Mouse (Mus musculus): ENCODE results near the gene Lats1. TPM values are rescaled to one million over a fixed set of nuclear protein-coding genes. Genes with fewer than 3 reads are reported as not detected.

The Lats1 gene
- polyA plus RNA-seq, 1 experiment from 2014 or later, result 17.2 TPM

GRCm38 (mm10) chr10:7664889-7665288, 16.1 kb upstream of the Lats1 start:
- WGBS, result 92% methylated on average over 1 of the region's 1 CpGs
- H3K27ac ChIP-seq (ENCODE audit: low read depth, low read length), result no peak overlapping the region

GRCm38 (mm10) chr10:7667342-7667802, 13.6 kb upstream of the Lats1 start, which contains the start of gene Nup43:
Gene Nup43, plus strand, starts transcription at chr10:7667503.
- under 1% methylated on average over 24 of the region's 24 CpGs for WGBS
- Histone ChIP-seq H3K27me3 (ENCODE audit: control insufficient read depth, insufficient read depth, low read length) (no peaks in the 10 kb centered on the region), H3K4me3 (ENCODE audit: low read length) (peak within 1 kb of the TSS; percentile 73), H3K9ac (ENCODE audit: low read depth, low read length) (peak within 1 kb of the TSS; percentile 67; the same call in 1 of the 2 replicates), H3K4me1 (ENCODE audit: control insufficient read depth, insufficient read depth, low read length) (peaks cover 6% of the 10 kb centered on the region; the same call in 1 of the 2 replicates), H3K9me3 (ENCODE audit: control insufficient read depth, low read length) (no peaks in the 10 kb centered on the region), H3K27ac (ENCODE audit: low read depth, low read length) (peak within 1 kb of the TSS; percentile 71; the same call in 1 of the 2 replicates), H3K36me3 (ENCODE audit: control insufficient read depth, insufficient read depth, low read length) (peaks cover 22% of the 10 kb centered on the region; the same call in 1 of the 2 replicates), H3K4me2 (replicated peaks; ENCODE audit: low read depth, low read length) (peak within 1 kb of the TSS; percentile 51)
- ATAC-seq (ENCODE audit: low FRiP score, low TSS enrichment), result peak; percentile 80; the same call in 1 of the 2 replicates

More at GRCm38 (mm10) chr10:7664889-7665288, 16.1 kb upstream of the Lats1 start:
- Histone ChIP-seq H3K4me1 (ENCODE audit: control insufficient read depth, insufficient read depth, low read length) (peaks cover 6% of the 10 kb centered on the region; the same call in 1 of the 2 replicates), H3K27me3 (ENCODE audit: control insufficient read depth, insufficient read depth, low read length) (no peaks in the 10 kb centered on the region), H3K4me2 (replicated peaks; ENCODE audit: low read depth, low read length) (no peak overlapping the region), H3K36me3 (ENCODE audit: control insufficient read depth, insufficient read depth, low read length) (peaks cover 6% of the 10 kb centered on the region; the same call in 1 of the 2 replicates), H3K9ac (ENCODE audit: low read depth, low read length) (no peak overlapping the region), H3K4me3 (ENCODE audit: low read length) (no peak overlapping the region), H3K9me3 (ENCODE audit: control insufficient read depth, low read length) (no peaks in the 10 kb centered on the region)
- no peak for ATAC-seq (ENCODE audit: low FRiP score, low TSS enrichment)

GRCm38 (mm10) chr10:7673673-7674072, 7.3 kb upstream of the Lats1 start:
- H3K4me3 ChIP-seq (ENCODE audit: low read length), result no peak overlapping the region
- ATAC-seq (ENCODE audit: low FRiP score, low TSS enrichment), result no peak
- no peaks in the 10 kb centered on the region for H3K4me1 ChIP-seq (ENCODE audit: control insufficient read depth, insufficient read depth, low read length)
- no peaks in the 10 kb centered on the region for H3K27me3 ChIP-seq (ENCODE audit: control insufficient read depth, insufficient read depth, low read length)
- WGBS, result 70% methylated on average over 1 of the region's 1 CpGs
- H3K27ac ChIP-seq (ENCODE audit: low read depth, low read length), result no peak overlapping the region
- H3K9ac ChIP-seq (ENCODE audit: low read depth, low read length), result no peak overlapping the region
- H3K36me3 ChIP-seq (ENCODE audit: control insufficient read depth, insufficient read depth, low read length), result peaks cover 73% of the 10 kb centered on the region
- no peak overlapping the region for H3K4me2 ChIP-seq (replicated peaks; ENCODE audit: low read depth, low read length)
- no peaks in the 10 kb centered on the region for H3K9me3 ChIP-seq (ENCODE audit: control insufficient read depth, low read length)

GRCm38 (mm10) chr10:7681343-7682025, 470 bp downstream of the Lats1 start:
- Histone ChIP-seq H3K27ac (ENCODE audit: low read depth, low read length) (peak overlapping the region; percentile 99), H3K4me3 (ENCODE audit: low read length) (peak overlapping the region; percentile 96), H3K36me3 (ENCODE audit: control insufficient read depth, insufficient read depth, low read length) (peaks cover 28% of the 10 kb centered on the region), H3K27me3 (ENCODE audit: control insufficient read depth, insufficient read depth, low read length) (no peaks in the 10 kb centered on the region), H3K4me1 (ENCODE audit: control insufficient read depth, insufficient read depth, low read length) (peaks cover 25% of the 10 kb centered on the region), H3K4me2 (replicated peaks; ENCODE audit: low read depth, low read length) (peak overlapping the region; percentile 56), H3K9me3 (ENCODE audit: control insufficient read depth, low read length) (no peaks in the 10 kb centered on the region), H3K9ac (ENCODE audit: low read depth, low read length) (peak overlapping the region; percentile 100)
- peak; percentile 93 for ATAC-seq (ENCODE audit: low FRiP score, low TSS enrichment)
- under 1% methylated on average over 60 of the region's 64 CpGs for WGBS

- Histone ChIP-seq H3K27me3 (ENCODE audit: control insufficient read depth, insufficient read depth, low read length) (no peaks in the 10 kb centered on the region), H3K9me3 (ENCODE audit: control insufficient read depth, low read length) (no peaks in the 10 kb centered on the region), H3K9ac (ENCODE audit: low read depth, low read length) (peak overlapping the region; percentile 100), H3K4me2 (replicated peaks; ENCODE audit: low read depth, low read length) (peak overlapping the region; percentile 56), H3K27ac (ENCODE audit: low read depth, low read length) (no peak overlapping the region), H3K36me3 (ENCODE audit: control insufficient read depth, insufficient read depth, low read length) (peaks cover 25% of the 10 kb centered on the region), H3K4me1 (ENCODE audit: control insufficient read depth, insufficient read depth, low read length) (peaks cover 25% of the 10 kb centered on the region), H3K4me3 (ENCODE audit: low read length) (peak overlapping the region; percentile 96)
- no peak for ATAC-seq (ENCODE audit: low FRiP score, low TSS enrichment)
- 57% methylated on average over 3 of the region's 3 CpGs for WGBS
These were observed 1.2 kb downstream of the Lats1 start for GRCm38 (mm10) chr10:7682249-7682648.

GRCm38 (mm10) chr10:7686902-7687301, 5.9 kb downstream of the Lats1 start:
- Histone ChIP-seq H3K27ac (ENCODE audit: low read depth, low read length) (no peak overlapping the region), H3K27me3 (ENCODE audit: control insufficient read depth, insufficient read depth, low read length) (no peaks in the 10 kb centered on the region), H3K4me3 (ENCODE audit: low read length) (no peak overlapping the region), H3K9me3 (ENCODE audit: control insufficient read depth, low read length) (no peaks in the 10 kb centered on the region), H3K36me3 (ENCODE audit: control insufficient read depth, insufficient read depth, low read length) (peaks cover 14% of the 10 kb centered on the region), H3K4me2 (replicated peaks; ENCODE audit: low read depth, low read length) (no peak overlapping the region), H3K9ac (ENCODE audit: low read depth, low read length) (no peak overlapping the region), H3K4me1 (ENCODE audit: control insufficient read depth, insufficient read depth, low read length) (peaks cover 11% of the 10 kb centered on the region; the same call in 1 of the 2 replicates)
- no peak for ATAC-seq (ENCODE audit: low FRiP score, low TSS enrichment)
- 92% methylated on average over 6 of the region's 6 CpGs for WGBS

- H3K4me2 ChIP-seq (replicated peaks; ENCODE audit: low read depth, low read length), result no peak overlapping the region
- H3K9me3 ChIP-seq (ENCODE audit: control insufficient read depth, low read length), result no peaks in the 10 kb centered on the region
- no peak for ATAC-seq (ENCODE audit: low FRiP score, low TSS enrichment)
- no peaks in the 10 kb centered on the region for H3K4me1 ChIP-seq (ENCODE audit: control insufficient read depth, insufficient read depth, low read length)
- H3K27me3 ChIP-seq (ENCODE audit: control insufficient read depth, insufficient read depth, low read length), result no peaks in the 10 kb centered on the region
- peaks cover 76% of the 10 kb centered on the region for H3K36me3 ChIP-seq (ENCODE audit: control insufficient read depth, insufficient read depth, low read length)
- H3K4me3 ChIP-seq (ENCODE audit: low read length), result no peak overlapping the region
- no peak overlapping the region for H3K9ac ChIP-seq (ENCODE audit: low read depth, low read length)
- H3K27ac ChIP-seq (ENCODE audit: low read depth, low read length), result no peak overlapping the region
These were observed 14.3 kb downstream of the Lats1 start for GRCm38 (mm10) chr10:7695286-7695685.

GRCm38 (mm10) chr10:7700120-7700519, 19.1 kb downstream of the Lats1 start:
- H3K9ac ChIP-seq (ENCODE audit: low read depth, low read length), result no peak overlapping the region
- no peaks in the 10 kb centered on the region for H3K4me1 ChIP-seq (ENCODE audit: control insufficient read depth, insufficient read depth, low read length)
- H3K27me3 ChIP-seq (ENCODE audit: control insufficient read depth, insufficient read depth, low read length), result no peaks in the 10 kb centered on the region
- WGBS, result 88% methylated on average over 3 of the region's 3 CpGs
- no peak overlapping the region for H3K4me2 ChIP-seq (replicated peaks; ENCODE audit: low read depth, low read length)
- H3K4me3 ChIP-seq (ENCODE audit: low read length), result no peak overlapping the region
- ATAC-seq (ENCODE audit: low FRiP score, low TSS enrichment), result no peak
- H3K9me3 ChIP-seq (ENCODE audit: control insufficient read depth, low read length), result no peaks in the 10 kb centered on the region
- H3K36me3 ChIP-seq (ENCODE audit: control insufficient read depth, insufficient read depth, low read length), result peaks cover 86% of the 10 kb centered on the region
- no peak overlapping the region for H3K27ac ChIP-seq (ENCODE audit: low read depth, low read length)

- Histone ChIP-seq H3K4me1 (ENCODE audit: control insufficient read depth, insufficient read depth, low read length) (no peaks in the 10 kb centered on the region), H3K27me3 (ENCODE audit: control insufficient read depth, insufficient read depth, low read length) (no peaks in the 10 kb centered on the region), H3K27ac (ENCODE audit: low read depth, low read length) (no peak overlapping the region), H3K4me3 (ENCODE audit: low read length) (no peak overlapping the region), H3K36me3 (ENCODE audit: control insufficient read depth, insufficient read depth, low read length) (peaks cover 85% of the 10 kb centered on the region), H3K9ac (ENCODE audit: low read depth, low read length) (no peak overlapping the region), H3K4me2 (replicated peaks; ENCODE audit: low read depth, low read length) (no peak overlapping the region), H3K9me3 (ENCODE audit: control insufficient read depth, low read length) (no peaks in the 10 kb centered on the region)
- ATAC-seq (ENCODE audit: low FRiP score, low TSS enrichment), result no peak
- 90% methylated on average over 6 of the region's 6 CpGs for WGBS
These were observed 21.6 kb downstream of the Lats1 start for GRCm38 (mm10) chr10:7702586-7702985.
